Mouse (Mus musculus) c-Kit-negative CD71-positive TER-119-positive erythroid progenitor cells, embryonic 14.5 days (primary cell): ENCODE measurements around the gene 1700016K19Rik.

Source experiments
- DNase-seq: peaks from one replicate; pipeline ENCODE4 v3.0.0-alpha.2; 2013; ENCODE audit warnings: low read depth, low spot score

1700016K19Rik gene

GRCm38 (mm10) chr11:76033359-76033758 is 33.6 kb downstream of the 1700016K19Rik start:
- no peak for DNase-seq

- no peak for DNase-seq
Observed at GRCm38 (mm10) chr11:76033836-76034235, 34.1 kb downstream of the 1700016K19Rik start.

DNA sequence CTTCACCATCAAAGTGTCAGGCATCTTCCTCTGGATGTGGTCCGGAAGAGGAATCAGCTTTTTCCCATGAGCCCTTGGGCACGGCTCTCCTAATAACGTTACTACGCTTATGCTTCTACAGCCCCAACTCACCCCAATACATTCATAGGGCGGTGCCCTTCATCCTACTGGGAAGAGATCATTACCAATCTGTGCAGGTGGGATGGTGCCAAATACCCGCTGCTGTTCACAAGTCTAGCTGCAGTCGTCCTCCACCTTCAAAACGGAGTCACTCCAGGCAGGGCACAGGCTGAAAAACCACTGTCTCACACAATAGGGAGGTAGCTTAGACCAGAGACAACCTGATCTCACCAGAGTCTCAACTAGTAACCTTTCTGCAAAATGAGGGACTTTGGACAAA is 35.5 kb downstream of the 1700016K19Rik start:
- DNase-seq: no peak

DNA sequence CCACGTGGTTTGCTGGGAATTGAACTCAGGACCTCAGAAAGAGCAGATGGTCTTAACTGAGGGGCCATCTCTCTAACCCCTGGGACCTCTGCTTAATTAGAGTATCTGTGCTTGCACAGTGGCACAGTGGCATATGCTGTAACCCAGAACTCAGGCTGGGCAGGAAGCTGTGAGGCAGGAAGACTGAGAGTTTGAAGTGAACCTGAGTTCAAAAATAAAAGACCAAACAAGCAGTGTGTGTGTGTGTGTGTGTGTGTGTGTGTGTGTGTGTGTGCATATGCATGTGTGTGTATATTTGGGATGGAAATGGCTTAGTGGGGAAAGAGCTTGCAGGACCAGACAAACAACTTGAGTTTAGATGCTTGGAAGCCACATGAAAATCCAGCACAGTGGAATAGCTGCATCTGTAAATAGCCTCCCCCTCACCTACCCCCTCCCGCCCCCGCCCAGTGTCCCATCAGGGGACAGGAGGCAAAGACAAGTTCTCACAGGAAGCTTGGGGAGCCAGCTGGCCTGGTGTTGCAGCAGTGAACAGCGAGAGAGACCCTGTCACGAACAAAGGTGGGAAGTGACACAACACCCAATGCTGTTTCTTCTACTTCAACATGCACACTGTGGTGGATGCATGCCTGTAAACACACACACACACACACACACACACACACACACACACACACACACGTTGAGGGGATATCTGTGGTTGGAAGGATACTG is 38.0 kb downstream of the 1700016K19Rik start:
- DNase-seq: no peak

DNA sequence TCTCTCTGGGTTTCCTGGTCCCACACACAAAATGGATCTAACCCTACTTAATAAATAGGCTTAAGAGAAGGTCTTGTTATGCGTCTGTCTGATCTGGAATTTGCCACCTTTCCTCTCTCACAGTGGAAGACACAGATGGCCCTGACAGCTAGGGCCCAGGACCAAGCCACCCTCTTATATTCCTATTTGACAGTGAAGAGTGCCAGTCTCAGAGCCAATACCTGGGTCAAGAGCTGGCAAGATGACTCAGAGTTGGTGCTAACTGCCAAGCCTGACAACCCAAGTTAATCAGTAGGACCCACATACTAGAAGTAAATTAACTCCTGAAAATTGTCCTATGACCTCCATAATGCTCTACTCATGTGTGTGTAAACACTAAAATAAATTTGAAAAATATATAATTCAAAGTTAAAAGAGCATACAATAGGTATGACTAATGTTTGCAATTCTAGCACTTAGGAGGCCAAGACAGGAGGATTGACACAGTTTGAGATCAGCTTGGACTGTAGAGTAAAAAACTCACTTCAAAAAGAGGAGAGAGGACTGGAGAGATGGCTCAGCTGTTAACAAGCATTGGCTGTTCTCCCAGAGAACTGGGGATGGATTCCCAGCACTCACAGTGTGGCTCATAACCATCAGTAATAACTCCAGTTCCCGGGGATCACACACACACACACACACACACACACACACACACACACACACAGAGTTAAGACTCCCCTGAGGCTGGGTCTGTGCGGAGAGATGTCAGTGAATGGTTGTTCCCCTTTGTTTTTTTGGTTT is 39.8 kb downstream of the 1700016K19Rik start:
- DNase-seq: no peak

DNA sequence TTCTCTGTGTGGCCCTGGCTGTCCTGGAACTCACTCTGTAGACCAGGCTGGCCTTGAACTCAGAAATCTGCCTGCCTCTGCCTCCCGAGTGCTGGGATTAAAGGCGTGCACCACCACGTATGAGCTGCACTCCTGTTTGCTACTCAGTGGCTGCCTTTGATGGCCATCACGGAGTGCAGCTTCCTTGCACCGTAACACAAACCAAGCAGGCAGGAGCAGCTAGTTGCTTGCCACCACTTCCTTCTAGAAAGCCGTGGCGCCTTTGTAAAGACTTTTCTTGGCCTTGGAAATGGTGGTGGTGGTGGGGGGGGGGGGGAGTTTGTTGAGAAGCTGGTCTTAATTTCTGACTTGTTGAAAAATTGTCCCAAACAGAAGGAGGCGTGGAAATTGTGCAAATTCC is 40.4 kb downstream of the 1700016K19Rik start:
- no peak for DNase-seq

GRCm38 (mm10) chr11:76040761-76041376 is 41.2 kb downstream of the 1700016K19Rik start:
- no peak for DNase-seq

- DNase-seq: no peak
Observed at GRCm38 (mm10) chr11:76042041-76042638, 42.4 kb downstream of the 1700016K19Rik start.

DNA sequence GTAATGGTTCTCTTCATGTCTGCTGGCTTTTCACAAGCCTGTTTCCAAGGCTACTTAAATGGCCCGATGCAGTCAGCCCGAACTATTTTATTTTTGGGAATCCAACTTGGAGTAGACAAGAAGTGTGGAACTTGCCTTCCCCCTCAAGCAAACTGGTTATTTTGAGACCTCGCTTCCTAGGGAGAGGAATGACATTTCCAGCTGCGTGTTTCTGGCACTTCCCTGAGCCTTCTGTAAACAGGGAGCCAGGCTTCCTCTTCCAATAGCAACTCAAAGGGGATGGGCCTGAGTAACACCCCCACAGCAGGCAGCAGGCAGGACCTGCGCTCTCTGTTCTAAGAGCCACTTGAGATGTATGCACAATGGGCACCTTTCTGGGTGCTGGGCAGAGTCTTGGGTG is 43.2 kb downstream of the 1700016K19Rik start:
- no peak for DNase-seq

DNA sequence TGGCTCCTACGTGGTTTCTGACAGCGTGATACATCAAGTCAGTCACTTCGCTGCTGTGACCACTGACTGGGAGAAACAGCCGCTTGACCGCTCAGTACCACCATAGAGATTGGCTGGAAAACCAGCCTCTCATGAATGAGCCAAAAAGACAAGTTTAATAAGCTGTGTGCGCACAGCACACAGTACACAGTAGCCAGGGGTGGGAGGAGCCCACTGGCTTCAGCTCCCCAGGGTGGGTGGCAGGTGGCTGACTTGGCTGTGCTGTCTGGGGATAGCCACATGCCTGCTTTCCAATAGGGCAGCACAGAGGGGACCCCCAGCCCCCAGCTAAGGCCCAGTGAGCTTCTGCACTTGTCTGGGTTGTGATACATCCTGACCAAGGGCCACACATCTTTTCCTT is 44.8 kb downstream of the 1700016K19Rik start:
- DNase-seq: no peak

DNA sequence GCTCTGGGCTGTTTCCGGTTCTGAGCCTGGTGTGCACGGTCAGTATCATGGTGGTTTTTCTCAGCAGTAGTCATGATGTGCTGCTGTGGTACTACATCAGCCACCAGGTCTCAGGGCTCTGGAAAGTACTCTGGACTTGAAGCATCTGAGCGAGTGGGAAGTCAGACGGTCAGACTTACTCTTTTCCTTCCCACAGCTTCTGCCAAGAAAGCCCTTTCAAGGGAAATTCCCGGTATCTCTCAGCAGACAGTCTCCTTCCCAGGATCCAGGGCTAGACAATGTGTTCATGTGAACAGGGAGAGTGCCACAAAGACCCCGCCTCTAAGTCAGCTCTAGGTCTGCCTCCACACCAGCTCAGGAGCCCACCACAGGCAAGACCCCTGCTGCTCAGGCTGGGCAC is 45.7 kb downstream of the 1700016K19Rik start:
- no peak for DNase-seq

DNA sequence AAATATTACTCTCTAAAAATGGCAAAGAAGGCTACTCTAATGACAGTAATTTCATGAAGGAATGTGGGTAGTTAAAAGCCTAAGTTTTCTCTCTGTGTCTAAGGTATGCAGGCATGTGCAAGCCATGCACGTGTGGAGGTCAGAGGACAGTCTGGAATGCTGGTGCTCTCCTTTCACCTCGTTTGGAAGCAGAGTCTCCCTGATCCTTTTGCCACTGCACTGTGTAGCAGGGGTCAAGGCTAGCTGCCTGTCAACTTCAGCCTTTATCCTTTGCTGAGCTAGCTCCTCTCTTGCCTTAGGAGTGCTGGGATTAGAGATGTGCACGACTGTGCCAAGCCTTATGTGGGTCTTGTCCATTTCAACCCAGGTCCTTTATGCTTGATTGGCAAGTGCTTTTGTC is 50.8 kb downstream of the 1700016K19Rik start:
- no peak for DNase-seq

GRCm38 (mm10) chr11:76050967-76051512 is 51.3 kb downstream of the 1700016K19Rik start:
- DNase-seq: no peak

DNA sequence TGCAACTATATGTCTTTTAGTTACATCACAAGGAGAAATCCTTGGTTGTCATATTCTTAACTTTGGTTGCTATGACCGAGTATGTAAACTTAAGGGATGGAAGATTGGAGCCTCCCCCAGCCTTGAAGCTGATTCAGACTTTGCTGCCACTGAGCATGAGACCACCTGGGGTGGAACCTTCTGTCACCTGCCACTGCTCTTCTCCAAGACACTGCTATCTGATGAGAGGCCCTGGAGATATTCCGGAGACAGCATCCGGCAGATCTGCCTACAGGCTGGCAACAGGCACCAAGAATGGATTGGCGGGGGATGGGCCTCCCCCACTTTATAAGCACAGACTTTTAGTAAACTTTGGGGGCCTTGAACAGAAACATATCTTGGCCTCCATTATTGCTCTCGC is 52.8 kb downstream of the 1700016K19Rik start:
- no peak for DNase-seq
